Mouse (Mus musculus): ENCODE measurements around the gene Tbc1d17. TPM values are rescaled to one million over a fixed set of nuclear protein-coding genes. Genes with fewer than 3 reads are reported as not detected.
A peak's percentile ranks its signal among the peaks of the same experiment; 100 is the strongest.

Tbc1d17 gene
- 59.1 TPM for polyA plus RNA-seq (2021)

DNA sequence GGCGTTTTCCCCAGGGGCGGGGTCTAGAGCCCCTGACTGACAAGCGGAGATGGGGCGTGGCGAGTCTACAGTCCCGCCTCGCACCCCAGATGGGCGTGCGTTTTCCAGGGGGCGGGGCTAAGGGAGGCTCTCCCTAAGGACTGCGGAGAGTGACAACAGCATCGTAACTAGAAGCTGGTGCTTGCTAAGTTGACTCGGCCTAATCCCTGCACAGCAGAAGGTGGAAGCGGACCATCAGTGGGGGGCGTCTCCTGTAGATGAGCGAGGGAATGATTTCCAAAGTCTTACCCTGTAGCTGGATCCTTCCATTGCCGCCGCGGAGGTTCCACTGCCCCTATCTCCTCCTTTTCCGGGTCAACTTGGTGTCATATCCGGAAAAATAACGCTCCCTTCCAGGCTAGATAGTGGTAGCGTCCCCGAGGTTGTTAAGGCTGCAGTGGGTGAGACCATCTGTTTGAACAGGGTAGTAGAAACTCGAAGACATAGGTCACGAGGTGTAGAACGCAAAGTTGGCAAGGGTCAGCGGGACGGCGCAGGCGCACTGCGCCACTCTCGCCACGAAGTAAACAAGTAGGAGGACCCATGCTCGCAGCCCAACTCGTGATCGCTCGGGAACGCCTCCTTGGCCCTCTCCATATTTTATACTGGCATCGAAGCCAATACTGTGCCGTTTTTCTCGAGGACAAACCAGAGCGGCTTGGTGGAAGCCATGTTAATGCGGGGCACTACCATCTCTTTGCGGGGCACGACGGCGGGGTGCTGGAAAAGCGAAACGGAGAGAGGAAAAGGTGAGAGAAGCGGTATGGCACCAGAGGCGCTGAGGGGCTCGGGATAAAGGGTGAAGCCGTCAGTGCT lies at the start of gene Tbc1d17, which contains the start of gene Akt1s1:
TSS of gene Tbc1d17 (minus strand) at position 519 of the 855 bp plus-strand sequence.
TSS of gene Akt1s1 (plus strand) at position 431 of the 855 bp plus-strand sequence.
- DNase-seq (ENCODE audit: low read depth, low spot score), result peak; percentile 100
- TF ChIP-seq CTCF (IDR thresholded peaks at IDR 0.05), result no peak
- POLR2A ChIA-PET, result interaction anchor here (0.6 to 0.7 kb wide), 2 partner anchors 30 to 51 kb away, joined by 3 read pairs; no protein-coding TSS in a partner anchor
- peak; percentile 70 for ATAC-seq
- in situ Hi-C loops (cut with MboI; ENCODE audit: low pct_unique_long_range_greater_than_20kb), result no loop called here
- CTCF ChIA-PET, result no interaction called here
- H3K27me3 ChIP-seq, result no peaks in the 10 kb centered on the region

GRCm38 (mm10) chr7:44898607-44899006 lies 49.7 kb upstream of the Tbc1d17 start:
- no peak for TF ChIP-seq CTCF (IDR thresholded peaks at IDR 0.05)
- ATAC-seq, result no peak
- no peak for DNase-seq (ENCODE audit: low read depth, low spot score)
- CTCF ChIA-PET, result interaction anchor here (0.9 kb wide), 1 partner anchor 38 kb away, joined by 3 read pairs; no protein-coding TSS in a partner anchor
- in situ Hi-C loops (cut with MboI; ENCODE audit: low pct_unique_long_range_greater_than_20kb), result loop anchor here (10.0 kb wide), 1 partner anchor 56 kb away; no protein-coding TSS in a partner anchor
- no peaks in the 10 kb centered on the region for H3K27me3 ChIP-seq
- POLR2A ChIA-PET, result interaction anchor here (0.7 kb wide), 1 partner anchor 53 kb away, joined by 3 read pairs; no protein-coding TSS in a partner anchor

DNA sequence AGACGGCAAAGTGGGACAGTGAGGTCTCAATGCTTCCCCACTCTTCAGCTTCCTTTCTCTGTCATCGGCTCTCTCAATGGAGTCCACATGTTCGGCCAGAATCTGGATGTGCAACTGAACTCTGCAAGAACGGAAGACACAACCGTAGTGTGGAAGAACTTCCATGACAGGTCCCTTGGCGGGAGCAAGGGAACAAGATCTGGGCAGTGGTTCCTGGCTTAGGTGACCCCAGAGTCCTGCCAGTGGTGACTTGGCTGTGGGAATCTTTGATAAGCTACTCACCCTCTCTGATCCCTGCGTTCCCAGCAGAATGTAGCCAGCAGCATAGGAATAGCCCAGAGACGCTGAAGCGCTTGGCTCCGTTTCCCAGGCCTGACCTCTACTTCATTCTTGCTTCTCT lies 47.6 kb upstream of the Tbc1d17 start:
- DNase-seq (ENCODE audit: low read depth, low spot score), result no peak
- in situ Hi-C loops (cut with MboI; ENCODE audit: low pct_unique_long_range_greater_than_20kb), result loop anchor here (10.0 kb wide), 1 partner anchor 58 kb away; no protein-coding TSS in a partner anchor
- POLR2A ChIA-PET, result interaction anchor here (0.6 to 1.3 kb wide), 5 partner anchors 12 to 58 kb away, joined by 3 to 5 read pairs (median 3); partner anchors contain the start of gene Ap2a1
- no peak for ATAC-seq
- no peak for TF ChIP-seq CTCF (IDR thresholded peaks at IDR 0.05)
- CTCF ChIA-PET, result interaction anchor here (1.0 to 4.1 kb wide), 3 partner anchors 9 to 36 kb away, joined by 4 to 15 read pairs (median 7); partner anchors contain the start of gene Ap2a1
- H3K27me3 ChIP-seq, result no peaks in the 10 kb centered on the region

GRCm38 (mm10) chr7:44895593-44896434 lies 46.9 kb upstream of the Tbc1d17 start, which contains the start of gene Fuz:
Gene Fuz (plus strand): TSS chr7:44896079.
- ChIA-PET CTCF (interaction anchor here (1.0 to 4.1 kb wide), 3 partner anchors 9 to 35 kb away, joined by 4 to 15 read pairs (median 7); partner anchors contain the start of gene Ap2a1), POLR2A (interaction anchor here (0.6 to 1.3 kb wide), 4 partner anchors 13 to 57 kb away, joined by 3 to 5 read pairs (median 3); partner anchors contain the start of gene Ap2a1)
- ATAC-seq (peak; percentile 55), DNase-seq (ENCODE audit: low read depth, low spot score) (peak; percentile 80)
- TF ChIP-seq CTCF (IDR thresholded peaks at IDR 0.05), result no peak
- no peaks in the 10 kb centered on the region for H3K27me3 ChIP-seq
- in situ Hi-C loops (cut with MboI; ENCODE audit: low pct_unique_long_range_greater_than_20kb), result loop anchor here (10.0 kb wide), 1 partner anchor 59 kb away; no protein-coding TSS in a partner anchor

GRCm38 (mm10) chr7:44895206-44895592 lies 46.3 kb upstream of the Tbc1d17 start:
- ATAC-seq, result no peak
- DNase-seq (ENCODE audit: low read depth, low spot score), result no peak
- in situ Hi-C loops (cut with MboI; ENCODE audit: low pct_unique_long_range_greater_than_20kb), result loop anchor here (10.0 kb wide), 1 partner anchor 60 kb away; no protein-coding TSS in a partner anchor
- no peaks in the 10 kb centered on the region for H3K27me3 ChIP-seq
- POLR2A ChIA-PET, result no interaction called here
- CTCF ChIA-PET, result interaction anchor here (4.1 kb wide), 1 partner anchor 35 kb away, joined by 15 read pairs; the partner anchor contains the start of gene Ap2a1
- TF ChIP-seq CTCF (IDR thresholded peaks at IDR 0.05), result no peak

DNA sequence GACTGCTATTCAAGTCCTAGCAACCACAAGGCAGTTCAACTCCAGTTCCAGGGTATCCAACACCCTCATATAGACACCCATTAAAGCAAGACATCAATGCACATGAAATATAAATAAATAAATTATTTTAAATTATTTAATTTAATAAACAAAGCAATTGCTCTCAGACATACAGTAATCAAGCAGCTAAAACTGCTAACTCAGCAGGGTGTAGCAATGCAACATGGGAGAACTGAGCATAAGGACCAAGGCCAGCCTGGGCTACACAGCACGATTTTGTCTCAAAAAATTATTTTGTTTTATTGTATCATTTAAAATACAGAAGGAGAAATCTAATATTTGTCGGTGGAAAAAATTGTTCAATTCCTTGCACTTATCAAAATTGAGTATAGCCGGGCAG lies 45.3 kb upstream of the Tbc1d17 start:
- no peaks in the 10 kb centered on the region for H3K27me3 ChIP-seq
- DNase-seq (ENCODE audit: low read depth, low spot score) (no peak), ATAC-seq (no peak)
- CTCF ChIA-PET, result interaction anchor here (1.0 to 4.1 kb wide), 2 partner anchors 11 to 36 kb away, joined by 3 to 15 read pairs; partner anchors contain the start of gene Ap2a1
- POLR2A ChIA-PET, result interaction anchor here (0.6 kb wide), 1 partner anchor 20 kb away, joined by 4 read pairs; no protein-coding TSS in a partner anchor
- TF ChIP-seq CTCF (IDR thresholded peaks at IDR 0.05), result no peak
- in situ Hi-C loops (cut with MboI; ENCODE audit: low pct_unique_long_range_greater_than_20kb), result loop anchor here (10.0 kb wide), 1 partner anchor 61 kb away; no protein-coding TSS in a partner anchor

DNA sequence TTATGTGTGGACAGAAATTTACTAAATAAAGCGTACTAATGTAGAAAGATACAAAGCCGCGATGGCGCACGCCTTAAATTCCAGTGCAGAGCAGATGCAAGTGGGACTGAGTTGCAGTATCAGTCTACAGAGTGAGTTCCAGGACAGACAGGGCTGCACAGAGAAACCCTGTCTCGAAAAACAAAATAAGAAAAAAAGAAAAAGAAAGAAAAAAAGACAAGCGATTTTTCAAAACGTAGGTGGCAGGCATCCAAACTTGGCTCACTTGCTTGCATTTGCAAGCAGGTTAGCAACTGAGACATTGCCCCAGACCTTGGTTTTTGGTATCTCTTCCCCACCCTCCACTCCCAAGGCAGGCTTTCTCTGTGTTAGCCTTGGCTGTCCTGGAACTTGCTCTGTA lies 44.3 kb upstream of the Tbc1d17 start:
- TF ChIP-seq CTCF (IDR thresholded peaks at IDR 0.05), result no peak
- DNase-seq (ENCODE audit: low read depth, low spot score), result no peak
- POLR2A ChIA-PET, result interaction anchor here (1.0 kb wide), 1 partner anchor 35 kb away, joined by 3 read pairs; no protein-coding TSS in a partner anchor
- H3K27me3 ChIP-seq, result no peaks in the 10 kb centered on the region
- no peak for ATAC-seq
- CTCF ChIA-PET, result interaction anchor here (1.0 kb wide), 1 partner anchor 12 kb away, joined by 3 read pairs; no protein-coding TSS in a partner anchor
- in situ Hi-C loops (cut with MboI; ENCODE audit: low pct_unique_long_range_greater_than_20kb), result loop anchor here (10.0 kb wide), 1 partner anchor 62 kb away; no protein-coding TSS in a partner anchor

- TF ChIP-seq CTCF (IDR thresholded peaks at IDR 0.05), result no peak
- DNase-seq (ENCODE audit: low read depth, low spot score) (peak; percentile 94), ATAC-seq (peak; percentile 27)
- ChIA-PET POLR2A (interaction anchor here (0.9 to 1.5 kb wide), 6 partner anchors 10 to 34 kb away, joined by 3 to 6 read pairs (median 3); partner anchors contain the start of gene Ptov1), CTCF (interaction anchor here (0.9 to 1.5 kb wide), 3 partner anchors 9 to 63 kb away, joined by 4 read pairs; partner anchors contain the start of gene Ptov1)
- in situ Hi-C loops (cut with MboI; ENCODE audit: low pct_unique_long_range_greater_than_20kb), result loop anchor here (10.0 kb wide), 1 partner anchor 62 kb away; no protein-coding TSS in a partner anchor
- H3K27me3 ChIP-seq, result no peaks in the 10 kb centered on the region
Measured at GRCm38 (mm10) chr7:44892276-44892921, 43.5 kb upstream of the Tbc1d17 start, which contains the start of gene Med25. Gene Med25 (minus strand): TSS chr7:44892712.
